Mouse (Mus musculus): ENCODE results near the gene Maml2.

Maml2 gene

GRCm38 (mm10) chr9:13612371-13612770 lies 314.6 kb downstream of the Maml2 start:
- no peak for DNase-seq (ENCODE audit: low spot score in 2 of 2)

DNA sequence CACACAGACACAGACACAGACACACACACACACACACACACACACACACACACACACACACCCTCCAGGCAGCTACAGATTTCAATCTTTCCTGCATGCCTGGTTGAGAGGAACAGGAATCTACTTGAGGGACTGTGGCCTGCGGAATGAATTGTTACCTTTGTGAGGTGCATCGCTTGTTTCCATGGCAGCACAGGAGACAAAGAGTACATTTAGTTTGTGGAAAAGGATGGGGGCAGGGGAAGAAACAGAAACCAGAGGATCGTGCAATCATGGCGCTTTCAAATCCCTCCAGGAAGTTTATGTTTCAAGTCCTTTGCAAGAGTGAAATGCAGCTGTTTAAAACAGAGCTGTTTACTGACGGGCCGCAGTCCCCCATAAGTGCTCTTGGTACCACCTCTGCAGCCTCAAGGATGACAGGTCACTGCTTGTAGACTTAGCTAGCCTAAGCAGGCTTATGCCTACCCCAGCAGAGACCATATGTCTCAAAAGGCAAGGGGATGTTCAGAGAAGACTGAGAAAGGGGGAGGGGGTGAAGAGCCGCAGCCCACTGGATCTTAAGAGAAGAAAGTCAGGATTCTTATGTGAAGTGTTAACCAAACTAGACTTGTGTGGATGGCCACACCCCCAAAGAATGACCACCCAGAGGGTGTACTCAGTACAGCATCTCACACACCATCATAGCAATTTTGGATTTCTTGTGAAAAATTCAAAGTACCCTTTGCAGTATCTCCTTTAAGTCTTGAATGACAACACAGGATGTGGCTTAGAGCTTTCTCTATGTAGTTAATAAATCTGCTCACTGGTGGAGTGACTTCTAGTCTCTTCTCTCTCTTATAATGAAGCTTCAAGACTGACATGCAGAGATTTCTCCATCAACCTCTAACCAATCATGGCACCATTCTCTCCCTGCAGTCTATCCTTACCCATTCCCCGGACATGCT lies 315.8 kb downstream of the Maml2 start:
- peak in 1 of 2 experiments; percentile 39 for DNase-seq (ENCODE audit: low spot score in 2 of 2)

DNA sequence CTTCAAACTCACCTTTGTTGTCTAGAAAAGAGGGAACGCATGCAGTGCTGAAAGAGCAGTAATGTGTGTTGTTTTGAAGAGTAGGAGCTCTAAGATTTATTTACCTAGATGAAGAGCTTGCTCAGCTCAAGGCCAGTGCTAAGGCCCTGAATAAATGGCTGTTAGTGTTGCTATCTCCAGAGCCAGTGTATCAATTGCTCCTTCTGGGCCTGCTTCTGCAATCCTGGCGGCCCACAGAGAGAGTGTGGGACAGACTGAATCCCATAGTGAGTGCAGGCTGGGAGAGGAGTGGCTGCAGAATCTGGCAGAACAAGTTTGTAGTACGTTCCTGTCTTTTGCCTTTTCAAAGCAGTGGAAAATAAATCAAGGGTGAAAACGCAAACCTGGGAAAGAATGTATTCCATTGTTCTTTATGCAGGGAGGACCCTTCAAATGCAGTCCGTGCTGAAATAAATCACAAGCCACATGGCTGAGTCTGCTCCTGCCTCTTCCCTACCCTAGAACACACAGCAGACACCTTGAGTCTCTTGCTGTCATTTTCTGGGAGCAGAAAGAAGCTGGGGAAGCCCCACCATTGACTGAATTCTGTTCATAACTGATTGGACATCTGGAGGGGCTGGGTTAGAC lies 318.7 kb downstream of the Maml2 start:
- DNase-seq (ENCODE audit: low spot score in 2 of 2) = no peak

GRCm38 (mm10) chr9:13620794-13621193 lies 323.0 kb downstream of the Maml2 start:
- DNase-seq (ENCODE audit: low spot score in 2 of 2) = no peak

GRCm38 (mm10) chr9:13621941-13622340 lies 324.2 kb downstream of the Maml2 start:
- DNase-seq (ENCODE audit: low spot score in 2 of 2) = no peak

GRCm38 (mm10) chr9:13622426-13622825 lies 324.7 kb downstream of the Maml2 start:
- DNase-seq (ENCODE audit: low spot score in 2 of 2) = no peak

DNA sequence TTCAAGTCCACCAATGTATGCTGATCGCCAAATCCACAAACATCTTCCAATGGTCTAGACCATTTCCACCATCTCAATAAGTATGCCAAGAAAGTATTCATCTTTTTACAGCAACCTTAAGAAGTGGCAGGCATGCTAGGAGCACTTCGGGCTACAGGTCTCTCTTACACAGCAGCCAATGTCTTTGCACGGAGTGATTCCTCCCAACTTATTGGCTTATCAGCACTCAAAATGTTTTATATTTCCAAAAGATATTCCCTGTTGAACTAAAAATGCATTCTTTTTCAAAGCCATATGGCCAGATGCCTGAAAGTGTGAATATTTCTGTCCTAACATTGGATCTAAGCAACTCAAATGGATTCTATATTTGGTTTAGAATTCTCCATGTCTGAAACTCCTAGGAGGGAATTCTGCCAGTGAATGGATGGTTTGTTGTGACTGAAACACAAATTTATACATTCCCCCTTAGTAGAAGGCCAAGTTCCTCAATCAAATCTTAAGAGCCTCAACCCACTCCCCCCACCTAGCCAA lies 326.2 kb downstream of the Maml2 start:
- no peak for DNase-seq (ENCODE audit: low spot score in 2 of 2)

- DNase-seq (ENCODE audit: low spot score in 2 of 2) = no peak
Observed at GRCm38 (mm10) chr9:13624780-13625179, 327.0 kb downstream of the Maml2 start.

- no peak for DNase-seq (ENCODE audit: low spot score in 2 of 2)
Observed at GRCm38 (mm10) chr9:13625215-13625614, 327.5 kb downstream of the Maml2 start.

DNA sequence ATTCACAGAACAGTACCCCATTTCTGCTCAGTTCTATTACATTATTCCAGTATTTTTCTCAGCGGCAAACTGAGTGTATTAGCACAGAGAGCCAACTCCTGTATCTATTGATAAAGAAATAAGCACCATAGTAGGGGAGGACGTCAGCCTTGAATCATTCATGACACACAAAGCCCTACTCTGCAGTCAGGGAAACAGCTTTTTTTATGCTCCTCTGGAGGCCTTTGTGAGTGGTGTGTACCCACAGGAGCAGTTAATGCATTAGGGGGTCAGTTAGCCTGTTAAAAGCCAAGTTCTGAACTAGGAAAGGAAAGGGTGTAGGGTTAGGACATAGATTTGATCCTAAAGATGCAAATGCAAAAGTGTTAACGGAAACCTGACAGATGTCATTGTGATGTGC lies 328.7 kb downstream of the Maml2 start:
- no peak for DNase-seq (ENCODE audit: low spot score in 2 of 2)

- no peak for DNase-seq (ENCODE audit: low spot score in 2 of 2)
Observed at GRCm38 (mm10) chr9:13633371-13633770, 335.6 kb downstream of the Maml2 start.

DNA sequence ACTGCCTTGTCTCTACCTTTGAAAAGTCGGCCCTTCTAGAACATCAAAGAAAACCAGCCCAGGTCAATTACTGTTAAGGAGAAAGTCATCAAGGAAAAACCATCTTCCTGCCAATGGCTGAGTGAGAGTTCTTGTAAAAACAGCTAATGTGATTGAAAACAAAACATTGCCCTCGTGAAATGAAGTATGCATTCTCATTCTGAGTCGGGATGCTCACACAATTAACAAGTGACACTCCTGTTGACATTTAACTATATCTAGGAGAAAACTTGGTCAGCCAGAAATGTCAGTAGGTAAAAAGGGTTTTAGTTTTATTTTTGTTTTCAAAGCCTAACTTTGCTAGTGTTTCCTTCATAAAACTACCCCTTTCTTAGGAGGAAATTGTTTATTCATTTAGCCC lies 341.9 kb downstream of the Maml2 start:
- no peak for DNase-seq (ENCODE audit: low spot score in 2 of 2)

GRCm38 (mm10) chr9:13645153-13645552 lies 347.4 kb downstream of the Maml2 start:
- peak in 1 of 2 experiments; percentile 40 for DNase-seq (ENCODE audit: low spot score in 2 of 2)

GRCm38 (mm10) chr9:13651065-13651464 lies 353.3 kb downstream of the Maml2 start:
- no peak for DNase-seq (ENCODE audit: low spot score in 2 of 2)

DNA sequence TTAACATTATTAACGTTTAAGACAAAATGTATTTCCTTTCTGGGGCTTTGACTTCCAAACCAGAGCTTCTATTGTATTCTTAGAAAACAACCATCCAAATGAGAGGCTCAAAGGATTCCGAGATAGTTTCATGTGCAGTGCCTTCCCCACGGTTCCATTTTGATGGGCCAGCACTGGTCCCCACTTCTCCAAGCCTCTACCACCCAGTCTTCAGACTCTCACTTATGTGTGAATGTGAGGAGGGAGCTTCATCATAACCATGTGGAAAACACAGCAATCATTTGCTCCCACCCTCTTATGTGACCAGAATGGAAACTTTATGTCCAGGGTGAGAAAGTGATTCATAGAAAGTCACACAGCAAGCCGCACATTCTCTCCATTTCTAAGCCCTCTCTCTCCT lies 354.1 kb downstream of the Maml2 start:
- no peak for DNase-seq (ENCODE audit: low spot score in 2 of 2)

DNA sequence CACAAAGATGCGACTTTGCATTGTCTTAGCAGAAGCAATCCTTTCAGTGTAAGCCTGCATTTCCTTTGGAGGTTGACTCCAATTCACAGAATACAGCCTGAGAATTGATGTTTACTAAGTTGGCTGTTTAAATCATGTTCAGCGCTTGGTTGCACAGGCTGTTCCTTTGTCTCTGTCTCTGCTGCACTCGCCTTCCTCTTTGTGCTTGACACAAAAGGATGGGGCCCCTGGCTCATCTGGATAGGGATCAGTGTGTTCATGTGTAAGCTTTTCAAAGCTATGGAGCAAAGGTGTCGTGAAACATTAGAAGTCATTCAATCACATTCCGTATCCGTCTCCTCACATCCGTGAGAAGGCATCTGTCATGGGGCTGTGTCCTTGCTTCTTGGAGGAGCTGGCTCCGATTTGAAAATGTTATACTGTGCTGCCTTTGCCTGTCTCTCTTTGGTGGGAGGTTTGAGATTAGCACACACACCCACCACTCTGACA lies 354.7 kb downstream of the Maml2 start:
- no peak for DNase-seq (ENCODE audit: low spot score in 2 of 2)

GRCm38 (mm10) chr9:13652917-13653316 lies 355.2 kb downstream of the Maml2 start:
- no peak for DNase-seq (ENCODE audit: low spot score in 2 of 2)

- no peak for DNase-seq (ENCODE audit: low spot score in 2 of 2)
Observed at GRCm38 (mm10) chr9:13661768-13662623, 364.2 kb downstream of the Maml2 start.

DNA sequence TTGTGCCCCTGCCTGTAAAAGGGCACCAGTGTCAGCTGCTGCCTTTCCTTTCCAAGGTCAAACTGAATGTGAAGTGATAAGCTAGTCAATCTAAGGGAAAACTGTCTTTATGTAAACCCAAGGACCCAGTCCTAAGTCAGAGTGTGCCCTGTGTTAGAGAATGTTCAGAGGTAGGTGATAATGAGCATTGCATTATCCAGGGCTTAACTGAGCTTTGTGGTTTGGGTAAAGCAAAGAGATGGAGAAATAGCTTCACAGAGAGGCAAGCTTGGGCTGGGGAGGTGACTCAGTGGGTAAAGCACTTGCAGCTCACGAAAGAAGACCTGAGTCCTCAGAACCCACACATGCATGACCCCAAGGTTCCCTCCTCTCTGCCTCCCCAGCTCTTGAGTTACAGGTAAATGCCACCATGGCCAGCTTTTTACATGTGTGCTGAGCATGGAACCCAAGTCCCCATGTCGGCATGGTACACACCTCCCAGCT lies 367.8 kb downstream of the Maml2 start:
- DNase-seq (ENCODE audit: low spot score in 2 of 2) = no peak

DNA sequence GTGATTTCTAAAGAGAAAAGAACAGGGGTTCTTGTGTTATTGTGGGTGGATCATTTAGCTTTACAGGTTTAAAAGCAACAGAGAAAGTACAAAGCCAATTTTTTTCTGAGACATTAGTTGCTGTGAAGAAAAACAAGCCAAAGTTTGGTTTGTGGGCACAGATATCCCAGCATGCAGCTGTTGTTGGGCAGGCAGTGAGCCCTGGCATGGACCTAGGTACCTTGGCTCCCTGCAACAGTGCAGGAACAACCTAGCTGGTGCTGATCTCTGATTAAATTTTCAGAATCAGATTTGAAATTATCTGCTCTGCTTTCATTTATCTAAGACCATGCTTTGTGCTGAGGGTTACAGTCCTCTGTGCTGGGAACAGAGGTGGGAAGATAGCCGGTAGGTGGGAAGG lies 370.2 kb downstream of the Maml2 start:
- no peak for DNase-seq (ENCODE audit: low spot score in 2 of 2)

GRCm38 (mm10) chr9:13668742-13669141 lies 371.0 kb downstream of the Maml2 start:
- no peak for DNase-seq (ENCODE audit: low spot score in 2 of 2)

All from right cerebral cortex, postnatal 10 days (tissue).